Mouse (Mus musculus) small intestine, adult 2 months (tissue): Measurements from ENCODE around the gene Gm36210. TPM values are rescaled to one million over a fixed set of nuclear protein-coding genes. Genes with fewer than 3 reads are reported as not detected.

ENCODE experiments used
- H3K27ac ChIP-seq: fragments of 200-500 bp; 2 replicates; pipeline ENCODE4 v1.5.1; 2012; ENCODE audit warnings: low read depth, low read length, control low read depth, inconsistent platforms; ENCODE audit not compliant: insufficient read depth
- H3K27me3 ChIP-seq: fragments of 200-500 bp; 2 replicates; pipeline ENCODE4 v1.6.1; 2012; ENCODE audit warnings: mild to moderate bottlenecking, moderate library complexity, low read length, inconsistent platforms; ENCODE audit not compliant: control insufficient read depth, insufficient read depth
- H3K36me3 ChIP-seq: fragments of 200-500 bp; 2 replicates; pipeline ENCODE4 v1.6.1; 2012; ENCODE audit warnings: mild to moderate bottlenecking, low read length, control low read depth, inconsistent platforms; ENCODE audit not compliant: control insufficient read depth, insufficient read depth
- H3K4me1 ChIP-seq: fragments of 200-500 bp; 2 replicates; pipeline ENCODE4 v1.6.1; 2012; ENCODE audit warnings: low read length, inconsistent platforms, mixed read lengths; ENCODE audit not compliant: control insufficient read depth, insufficient read depth, insufficient read length
- H3K4me3 ChIP-seq: fragments of 200-500 bp; 2 replicates; pipeline ENCODE4 v1.5.1; 2012; ENCODE audit warnings: low read depth, mild to moderate bottlenecking, control low read depth, inconsistent platforms, low read length, moderate library complexity
- CTCF ChIP-seq: fragments of 200-500 bp; IDR thresholded peaks from 2 replicates; pipeline ENCODE4 v1.5.1; 2012; ENCODE audit warnings: low read depth, mild to moderate bottlenecking, control low read depth, inconsistent platforms, low read length, moderate library complexity, mixed read lengths; ENCODE audit not compliant: insufficient replicate concordance, insufficient read length; ENCODE audit errors: extremely low read depth
- POLR2A ChIP-seq: fragments of 200-500 bp; IDR thresholded peaks from 2 replicates; pipeline ENCODE4 v1.6.1; 2012; ENCODE audit warnings: low read depth, mild to moderate bottlenecking, control low read depth, inconsistent platforms, low read length, moderate library complexity
- WGBS: fragments of 180-500 bp; shearing (Covaris S2); methylation state at CpG from one replicate; pipeline ENCODE4 v1.1.7; 2018; 5-methylcytosine and 5-hydroxymethylcytosine counted together
- polyA plus RNA-seq: library from polyadenylated mRNA; depleted of rRNA; stranded (reverse); fragments of >200 nt; gene quantifications from 2 replicates; pipeline ENCODE4 v1.2.3, GENCODE M21; 2012; rRNA removed

Gene Gm36210
- polyA plus RNA-seq, 1 experiment = not detected

GRCm38 (mm10) chr7:4856508-4856907 lies 49.8 kb downstream of the Gm36210 start:
- H3K4me1 ChIP-seq = no peaks in the 10 kb centered on the region
- WGBS = 89% methylated on average over 9 of the region's 9 CpGs
- no peak for TF ChIP-seq CTCF
- no peak for TF ChIP-seq POLR2A
- H3K36me3 ChIP-seq = no peaks in the 10 kb centered on the region
- H3K27me3 ChIP-seq = no peaks in the 10 kb centered on the region
- no peak overlapping the region for H3K27ac ChIP-seq
- H3K4me3 ChIP-seq = no peak overlapping the region

- no peaks in the 10 kb centered on the region for H3K4me1 ChIP-seq
- H3K27ac ChIP-seq = no peak overlapping the region
- 82% methylated on average over 3 of the region's 3 CpGs for WGBS
- no peaks in the 10 kb centered on the region for H3K36me3 ChIP-seq
- TF ChIP-seq CTCF = no peak
- no peak for TF ChIP-seq POLR2A
- H3K27me3 ChIP-seq = no peaks in the 10 kb centered on the region
- H3K4me3 ChIP-seq = no peak overlapping the region
Observed at GRCm38 (mm10) chr7:4853613-4854012, 52.7 kb downstream of the Gm36210 start.

GRCm38 (mm10) chr7:4851315-4851688 lies 55.0 kb downstream of the Gm36210 start:
- Histone ChIP-seq H3K4me3 (no peak overlapping the region), H3K36me3 (no peaks in the 10 kb centered on the region), H3K27me3 (no peaks in the 10 kb centered on the region), H3K4me1 (no peaks in the 10 kb centered on the region), H3K27ac (no peak overlapping the region)
- 82% methylated on average over 8 of the region's 8 CpGs for WGBS
- no peak for TF ChIP-seq POLR2A
- TF ChIP-seq CTCF = no peak

GRCm38 (mm10) chr7:4850621-4851314 lies 55.5 kb downstream of the Gm36210 start:
- WGBS = 85% methylated on average over 11 of the region's 11 CpGs
- TF ChIP-seq CTCF (no peak), POLR2A (no peak)
- Histone ChIP-seq H3K36me3 (no peaks in the 10 kb centered on the region), H3K4me3 (no peak overlapping the region), H3K27ac (no peak overlapping the region), H3K27me3 (no peaks in the 10 kb centered on the region), H3K4me1 (no peaks in the 10 kb centered on the region)

GRCm38 (mm10) chr7:4849372-4849771 lies 56.9 kb downstream of the Gm36210 start:
- no peak for TF ChIP-seq CTCF
- TF ChIP-seq POLR2A = no peak
- H3K27me3 ChIP-seq = peaks cover 8% of the 10 kb centered on the region
- H3K4me1 ChIP-seq = peaks cover 4% of the 10 kb centered on the region
- no peak overlapping the region for H3K4me3 ChIP-seq
- no peak overlapping the region for H3K27ac ChIP-seq
- H3K36me3 ChIP-seq = no peaks in the 10 kb centered on the region
- 74% methylated on average over 9 of the region's 9 CpGs for WGBS

Other genes with a start within 250 kb of the Gm36210 start
- gene Ppp6r1, start 247.5 kb downstream of the Gm36210 start, polyA plus RNA-seq = 69.9 and 142 TPM in 2 replicates
- gene Hspbp1, start 221.4 kb downstream of the Gm36210 start, polyA plus RNA-seq = 23.4 and 29.0 TPM in 2 replicates
- 1.6 and 1.9 TPM in 2 replicates for gene Brsk1, start 215.9 kb downstream of the Gm36210 start, polyA plus RNA-seq
- gene Tmem150b, start 181.3 kb downstream of the Gm36210 start, polyA plus RNA-seq = 44.4 and 122 TPM in 2 replicates
- gene Kmt5c, start 166.4 kb downstream of the Gm36210 start, polyA plus RNA-seq = 94.7 and 254 TPM in 2 replicates
- gene Cox6b2, start 153.4 kb downstream of the Gm36210 start, polyA plus RNA-seq = 5.7 and 45.8 TPM in 2 replicates
- not detected in 2 replicates for gene Fam71e2, start 135.2 kb downstream of the Gm36210 start, polyA plus RNA-seq
- gene Il11, start 123.7 kb downstream of the Gm36210 start, polyA plus RNA-seq = 0.25 and 0.32 TPM in 2 replicates
- gene Tmem190, start 123.6 kb downstream of the Gm36210 start, polyA plus RNA-seq = not detected in 2 replicates
- 225 and 544 TPM in 2 replicates for gene Tmem238, start 116.9 kb downstream of the Gm36210 start, polyA plus RNA-seq
- 141 and 355 TPM in 2 replicates for gene Rpl28, start 113.6 kb downstream of the Gm36210 start, polyA plus RNA-seq
- 78.5 and 131 TPM in 2 replicates for gene Ube2s, start 93.9 kb downstream of the Gm36210 start, polyA plus RNA-seq
- gene Shisa7, start 61.8 kb downstream of the Gm36210 start, polyA plus RNA-seq = 0.48 and 0.83 TPM in 2 replicates
- gene Isoc2b, start 36.3 kb downstream of the Gm36210 start, polyA plus RNA-seq = 12.4 and 18.9 TPM in 2 replicates
- 13.4 and 15.5 TPM in 2 replicates for gene Isoc2a, start 29.4 kb downstream of the Gm36210 start, polyA plus RNA-seq
- 15.7 and 41.4 TPM in 2 replicates for gene Zfp628, start 8.7 kb upstream of the Gm36210 start, polyA plus RNA-seq
- 4.3 and 6.2 TPM in 2 replicates for gene Nat14, start 15.5 kb upstream of the Gm36210 start, polyA plus RNA-seq
- 3.3 and 4.5 TPM in 2 replicates for gene Ssc5d, start 19.3 kb upstream of the Gm36210 start, polyA plus RNA-seq
- gene Sbk2, start 57.9 kb upstream of the Gm36210 start, polyA plus RNA-seq = 0.06 and 0.11 TPM in 2 replicates
- gene Sbk3, start 64.7 kb upstream of the Gm36210 start, polyA plus RNA-seq = not detected in 2 replicates
- 24.7 and 52.4 TPM in 2 replicates for gene Zfp579, start 89.6 kb upstream of the Gm36210 start, polyA plus RNA-seq
- gene Zfp524, start 107.9 kb upstream of the Gm36210 start, polyA plus RNA-seq = 25.2 and 51.0 TPM in 2 replicates
- gene Fiz1, start 108.2 kb upstream of the Gm36210 start, polyA plus RNA-seq = 14.5 and 31.4 TPM in 2 replicates
- 0.35 TPM in 1 of 2 replicates, not detected in the other for gene Gm44973, start 109.0 kb upstream of the Gm36210 start, polyA plus RNA-seq
- 20.0 and 37.3 TPM in 2 replicates for gene Zfp865, start 113.9 kb upstream of the Gm36210 start, polyA plus RNA-seq
- gene Ccdc106, start 114.0 kb upstream of the Gm36210 start, polyA plus RNA-seq = 0.76 and 0.81 TPM in 2 replicates
- not detected in 2 replicates for gene 4632433K11Rik, start 127.6 kb upstream of the Gm36210 start, polyA plus RNA-seq
- gene Zfp784, start 131.9 kb upstream of the Gm36210 start, polyA plus RNA-seq = 3.2 and 7.7 TPM in 2 replicates
- gene Zfp580, start 145.0 kb upstream of the Gm36210 start, polyA plus RNA-seq = 12.2 and 17.6 TPM in 2 replicates
- gene U2af2, start 155.6 kb upstream of the Gm36210 start, polyA plus RNA-seq = 76.6 and 150 TPM in 2 replicates
- gene Epn1, start 173.7 kb upstream of the Gm36210 start, polyA plus RNA-seq = 240 and 483 TPM in 2 replicates
- not detected in 2 replicates for gene Rfpl4, start 210.4 kb upstream of the Gm36210 start, polyA plus RNA-seq
- 0.09 and 0.43 TPM in 2 replicates for gene Rasl2-9, start 219.4 kb upstream of the Gm36210 start, polyA plus RNA-seq
- not detected in 2 replicates for gene Vmn1r55, start 243.2 kb upstream of the Gm36210 start, polyA plus RNA-seq